Mouse (Mus musculus): ENCODE measurements around the gene Oxld1.
A peak's percentile ranks its signal among the peaks of the same experiment; 100 is the strongest.
"Not testable (repeated sequence)": the region's sequence is repeated elsewhere in the genome, so short reads cannot be mapped to it uniquely, and the experiment has no call there.

Gene Oxld1

GRCm38 (mm10) chr11:120423569-120424295 lies 34.1 kb downstream of the Oxld1 start:
- DNase-seq (ENCODE audit: low read depth, low spot score), result peak; percentile 73
- no peaks in the 10 kb centered on the region for H3K27me3 ChIP-seq (ENCODE audit: control insufficient read depth, insufficient read depth, low read length, poor library complexity, severe bottlenecking)
- H3K36me3 ChIP-seq (ENCODE audit: control insufficient read depth, insufficient read depth, low read length, poor library complexity, severe bottlenecking), result peaks cover 13% of the 10 kb centered on the region

- Histone ChIP-seq H3K27me3 (ENCODE audit: control insufficient read depth, insufficient read depth, low read length, poor library complexity, severe bottlenecking) (no peaks in the 10 kb centered on the region), H3K36me3 (ENCODE audit: control insufficient read depth, insufficient read depth, low read length, poor library complexity, severe bottlenecking) (peaks cover 9% of the 10 kb centered on the region)
- no peak for DNase-seq (ENCODE audit: low read depth, low spot score)
Measured at GRCm38 (mm10) chr11:120422651-120423568, 35.0 kb downstream of the Oxld1 start.

GRCm38 (mm10) chr11:120418592-120418991 lies 39.3 kb downstream of the Oxld1 start:
- Histone ChIP-seq H3K36me3 (ENCODE audit: control insufficient read depth, insufficient read depth, low read length, poor library complexity, severe bottlenecking) (peaks cover 4% of the 10 kb centered on the region; the same call in 1 of the 2 replicates), H3K27me3 (ENCODE audit: control insufficient read depth, insufficient read depth, low read length, poor library complexity, severe bottlenecking) (no peaks in the 10 kb centered on the region)
- no peak for DNase-seq (ENCODE audit: low read depth, low spot score)

GRCm38 (mm10) chr11:120417852-120418251 lies 40.0 kb downstream of the Oxld1 start:
- H3K27me3 ChIP-seq (ENCODE audit: control insufficient read depth, insufficient read depth, low read length, poor library complexity, severe bottlenecking), result no peaks in the 10 kb centered on the region
- DNase-seq (ENCODE audit: low read depth, low spot score), result no peak

GRCm38 (mm10) chr11:120413621-120414020 lies 44.2 kb downstream of the Oxld1 start:
- H3K36me3 ChIP-seq (ENCODE audit: control insufficient read depth, insufficient read depth, low read length, poor library complexity, severe bottlenecking), result peaks cover 19% of the 10 kb centered on the region
- not testable (repeated sequence) for H3K27me3 ChIP-seq (ENCODE audit: control insufficient read depth, insufficient read depth, low read length, poor library complexity, severe bottlenecking); DNase-seq (ENCODE audit: low read depth, low spot score)

More at GRCm38 (mm10) chr11:120417852-120418251, 40.0 kb downstream of the Oxld1 start:
- H3K36me3 ChIP-seq (ENCODE audit: control insufficient read depth, insufficient read depth, low read length, poor library complexity, severe bottlenecking), result peaks cover 6% of the 10 kb centered on the region; the same call in 1 of the 2 replicates

Data from splenic B cell, adult 2 months (primary cell).